Mouse (Mus musculus) layer of hippocampus, adult 9-10 months (tissue): Measurements from ENCODE around the gene B630019K06Rik.
"Not testable (repeated sequence)": the region's sequence is repeated elsewhere in the genome, so short reads cannot be mapped to it uniquely, and the experiment has no call there.

Experiments
- DNase-seq: peaks from one replicate; pipeline ENCODE4 v3.0.0; 2022; ENCODE audit warnings: low spot score

The B630019K06Rik gene

GRCm38 (mm10) chrX:8892343-8893155, at the start of gene B630019K06Rik:
Gene B630019K06Rik (plus strand): TSS chrX:8892382.
- no peak for DNase-seq

- DNase-seq, result no peak
Measured at GRCm38 (mm10) chrX:8843694-8844093, 48.5 kb upstream of the B630019K06Rik start, which contains the start of gene Gm6592. Gene Gm6592 (plus strand): TSS chrX:8843994.

GRCm38 (mm10) chrX:8852486-8852885, 39.7 kb upstream of the B630019K06Rik start:
- no peak for DNase-seq

- DNase-seq, result peak; percentile 73
Measured at GRCm38 (mm10) chrX:8864331-8864730, 27.9 kb upstream of the B630019K06Rik start.

- not testable (repeated sequence) for DNase-seq
Measured at GRCm38 (mm10) chrX:8873953-8874352, 18.2 kb upstream of the B630019K06Rik start, which contains the start of gene Gm5751. Gene Gm5751 (plus strand): TSS chrX:8874253.

GRCm38 (mm10) chrX:8884336-8884735, 7.8 kb upstream of the B630019K06Rik start:
- DNase-seq, result no peak

- no peak for DNase-seq
Measured at GRCm38 (mm10) chrX:8891975-8892342, 223 bp upstream of the B630019K06Rik start.

- no peak for DNase-seq
Measured at GRCm38 (mm10) chrX:8893182-8893651, 1.0 kb downstream of the B630019K06Rik start.

- no peak for DNase-seq
Measured at GRCm38 (mm10) chrX:8900823-8901222, 8.6 kb downstream of the B630019K06Rik start.

- no peak for DNase-seq
Measured at GRCm38 (mm10) chrX:8901906-8902472, 9.8 kb downstream of the B630019K06Rik start.

- DNase-seq, result no peak
Measured at GRCm38 (mm10) chrX:8921080-8921479, 28.9 kb downstream of the B630019K06Rik start.

- DNase-seq, result no peak
Measured at GRCm38 (mm10) chrX:8921813-8922607, 29.8 kb downstream of the B630019K06Rik start.

- no peak for DNase-seq
Measured at GRCm38 (mm10) chrX:8927308-8927707, 35.1 kb downstream of the B630019K06Rik start.

- no peak for DNase-seq
Measured at GRCm38 (mm10) chrX:8944041-8944440, 51.9 kb downstream of the B630019K06Rik start.
